Mouse (Mus musculus) liver (tissue): ENCODE data around the gene Prps1.
A peak's percentile ranks its signal among the peaks of the same experiment; 100 is the strongest.
"Not testable (repeated sequence)": the region's sequence is repeated elsewhere in the genome, so short reads cannot be mapped to it uniquely, and the experiment has no call there.

ENCODE experiments used
- DNase-seq: peaks from one replicate; pipeline ENCODE4 v3.0.0-alpha.2; 2020; ENCODE audit warnings: mixed read lengths

Prps1 gene

GRCm38 (mm10) chrX:140456279-140456731, at the start of gene Prps1:
Prps1 (plus strand) TSS chrX:140456613.
- DNase-seq = peak; percentile 89

GRCm38 (mm10) chrX:140407593-140407992, 48.8 kb upstream of the Prps1 start:
- DNase-seq = no peak

DNA sequence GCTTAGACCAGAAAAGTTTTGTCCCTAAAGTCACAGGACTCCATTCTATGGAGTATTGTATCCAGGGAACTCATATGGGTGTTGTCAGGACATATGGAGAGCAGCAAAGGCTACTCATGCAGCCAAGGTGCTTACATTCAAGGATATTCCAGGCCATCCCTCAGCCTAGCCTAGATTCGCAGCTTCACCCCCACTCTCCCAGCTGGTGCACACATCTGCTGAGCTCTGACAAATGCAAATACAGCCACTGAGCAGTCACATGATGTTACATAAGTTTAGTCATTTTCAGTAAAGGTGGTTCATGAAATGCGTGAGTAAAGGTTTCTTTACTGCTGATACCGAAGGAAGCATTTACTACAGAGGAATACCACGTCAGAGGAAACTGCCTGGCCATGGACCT, 37.9 kb upstream of the Prps1 start:
- no peak for DNase-seq

GRCm38 (mm10) chrX:140427124-140427523, 29.3 kb upstream of the Prps1 start:
- DNase-seq = no peak

DNA sequence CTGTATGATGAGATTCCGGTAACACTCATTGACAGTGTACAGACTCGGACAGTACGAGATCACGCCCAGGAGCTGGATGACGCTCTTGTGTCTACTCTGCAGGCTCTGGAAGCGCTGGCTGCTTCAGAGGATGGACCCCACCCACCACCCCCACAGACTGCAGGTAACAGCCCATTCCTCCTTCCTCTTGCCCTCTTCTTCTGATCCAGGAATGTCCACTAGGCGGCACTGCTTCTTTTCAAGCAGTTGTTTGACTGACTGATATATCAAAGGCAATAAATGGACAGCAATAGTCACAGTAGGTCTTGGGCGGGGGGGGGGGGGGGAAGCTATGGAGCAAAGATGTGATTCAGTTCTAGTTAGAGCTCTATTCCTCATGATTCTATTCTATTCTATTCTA, 28.2 kb upstream of the Prps1 start:
- no peak for DNase-seq

- DNase-seq = no peak
These were observed 26.4 kb upstream of the Prps1 start for GRCm38 (mm10) chrX:140429985-140430384.

DNA sequence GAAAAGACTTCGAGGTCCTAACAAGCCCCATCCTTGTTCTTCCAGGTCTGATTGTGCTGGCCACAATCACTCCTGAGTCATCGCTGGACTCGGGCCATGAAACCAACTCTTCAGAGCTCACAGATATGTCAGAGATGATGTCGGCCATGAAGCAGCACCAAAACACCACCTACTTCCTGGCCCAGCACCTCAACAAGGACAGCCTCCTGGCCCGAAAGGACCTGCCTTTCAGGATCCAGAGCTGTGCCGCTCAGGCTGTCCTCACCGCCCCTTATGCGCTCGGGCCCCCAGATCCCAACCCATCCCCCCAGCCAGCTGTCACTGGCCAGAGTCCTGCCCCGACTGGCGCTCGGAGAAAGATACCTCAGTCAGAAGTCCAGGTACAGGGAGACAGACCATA, 25.9 kb upstream of the Prps1 start:
- DNase-seq = no peak

DNA sequence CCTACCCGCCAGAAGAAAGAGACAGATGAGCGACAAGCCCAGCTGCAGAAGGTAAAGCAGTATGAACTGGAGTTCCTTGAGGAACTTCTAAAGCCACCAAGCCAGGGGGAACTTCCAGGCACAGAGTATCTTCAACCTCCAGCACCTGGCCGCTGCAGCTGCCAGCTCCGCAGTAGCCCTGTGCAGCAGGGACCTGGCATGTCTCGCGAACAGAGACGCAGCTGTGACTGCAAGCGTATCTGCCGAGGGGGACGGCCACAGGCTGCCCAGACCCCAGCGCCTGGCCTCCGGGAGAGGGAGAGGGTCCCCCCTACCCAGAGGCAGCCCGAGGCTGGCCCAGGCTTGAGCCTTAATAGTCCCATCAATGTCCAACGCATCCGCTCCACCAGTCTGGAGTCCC, 24.4 kb upstream of the Prps1 start:
- no peak for DNase-seq

DNA sequence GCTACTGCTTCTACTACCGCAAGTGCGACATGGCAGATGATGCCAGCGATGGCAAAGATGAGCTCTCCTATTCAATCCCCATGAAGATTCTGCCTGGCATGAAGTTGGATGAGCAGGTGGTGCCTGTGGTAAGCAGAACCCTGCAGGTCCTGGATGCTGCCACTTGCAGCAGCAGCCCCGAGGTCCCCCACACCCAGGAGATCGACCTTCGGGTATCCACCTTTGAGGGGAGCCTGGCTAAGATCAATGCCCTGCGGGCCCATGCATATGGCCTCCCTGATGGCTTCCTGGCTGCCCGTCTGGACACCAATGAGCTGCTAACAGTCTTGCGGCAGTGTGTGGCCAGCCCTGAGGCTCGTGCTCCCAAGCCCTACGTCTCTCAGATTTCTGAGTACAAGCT, 23.6 kb upstream of the Prps1 start:
- DNase-seq = no peak

- DNase-seq = no peak
These were observed 18.5 kb upstream of the Prps1 start for GRCm38 (mm10) chrX:140437906-140438305.

- DNase-seq = no peak
These were observed 10.9 kb upstream of the Prps1 start for GRCm38 (mm10) chrX:140445551-140445950.

DNA sequence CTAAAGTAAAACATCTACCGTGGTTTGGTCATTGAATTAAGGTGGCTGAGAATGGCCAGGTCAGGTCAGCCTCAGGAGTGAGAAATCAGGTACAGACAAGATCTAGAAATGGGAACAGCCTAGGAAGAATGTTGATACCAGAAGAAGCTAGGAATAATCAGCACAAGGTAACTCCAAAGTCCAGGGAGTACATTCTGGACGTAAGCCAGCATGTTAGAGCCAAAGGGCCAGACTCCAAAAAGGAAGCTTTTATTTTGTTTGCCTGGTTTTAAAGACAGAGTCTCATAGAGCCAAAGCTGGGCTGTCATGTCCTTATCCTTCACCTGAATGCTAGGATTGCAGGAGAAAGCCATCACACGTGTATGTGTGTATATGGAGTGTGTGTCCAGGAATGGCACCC, 6.3 kb upstream of the Prps1 start:
- DNase-seq = no peak

- peak; percentile 22 for DNase-seq
These were observed 508 bp downstream of the Prps1 start for GRCm38 (mm10) chrX:140456751-140457491.

DNA sequence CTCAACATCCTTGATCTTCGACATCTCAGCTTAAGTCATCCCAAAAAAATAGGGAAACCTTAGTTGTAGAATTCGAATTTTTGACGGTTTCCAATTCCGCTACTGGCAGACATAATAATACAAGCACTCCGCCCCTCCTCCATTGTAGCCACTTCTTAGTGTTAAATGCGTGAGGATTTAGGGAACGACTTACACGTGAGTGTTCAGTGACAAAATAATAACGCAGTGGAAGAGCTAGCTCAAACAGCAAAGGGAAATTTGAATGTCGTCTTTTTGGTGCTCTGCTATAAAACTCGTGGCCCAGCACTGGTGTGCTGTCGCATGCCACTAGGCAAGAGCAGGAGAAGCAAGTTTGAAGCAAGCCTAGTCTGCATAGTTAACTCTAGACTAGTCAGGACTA, 1.1 kb downstream of the Prps1 start:
- DNase-seq = no peak

- no peak for DNase-seq
These were observed 21.8 kb downstream of the Prps1 start for GRCm38 (mm10) chrX:140478231-140478630.

- peak; percentile 43 for DNase-seq
These were observed 22.8 kb downstream of the Prps1 start for GRCm38 (mm10) chrX:140479171-140479570.

GRCm38 (mm10) chrX:140489174-140489573, 32.8 kb downstream of the Prps1 start:
- DNase-seq = no peak

DNA sequence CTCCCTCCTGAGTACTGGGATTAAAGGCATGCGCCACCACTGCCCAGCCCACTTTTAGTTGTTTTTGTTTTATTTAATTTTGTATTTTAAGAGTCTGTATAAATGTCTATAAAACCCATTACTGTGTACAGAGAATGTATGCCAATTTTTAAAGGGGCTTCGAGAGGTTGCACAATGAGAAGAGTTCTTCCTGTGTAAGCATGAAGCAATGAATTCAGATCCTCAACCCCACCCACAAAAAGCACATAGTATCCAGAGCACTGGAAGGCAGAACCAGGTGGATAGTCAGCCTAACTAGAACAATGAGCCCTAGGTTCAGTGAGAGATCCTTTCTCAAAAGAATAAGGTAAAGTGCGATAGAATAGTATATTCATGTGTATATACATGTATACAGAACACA, 33.8 kb downstream of the Prps1 start:
- no peak for DNase-seq

DNA sequence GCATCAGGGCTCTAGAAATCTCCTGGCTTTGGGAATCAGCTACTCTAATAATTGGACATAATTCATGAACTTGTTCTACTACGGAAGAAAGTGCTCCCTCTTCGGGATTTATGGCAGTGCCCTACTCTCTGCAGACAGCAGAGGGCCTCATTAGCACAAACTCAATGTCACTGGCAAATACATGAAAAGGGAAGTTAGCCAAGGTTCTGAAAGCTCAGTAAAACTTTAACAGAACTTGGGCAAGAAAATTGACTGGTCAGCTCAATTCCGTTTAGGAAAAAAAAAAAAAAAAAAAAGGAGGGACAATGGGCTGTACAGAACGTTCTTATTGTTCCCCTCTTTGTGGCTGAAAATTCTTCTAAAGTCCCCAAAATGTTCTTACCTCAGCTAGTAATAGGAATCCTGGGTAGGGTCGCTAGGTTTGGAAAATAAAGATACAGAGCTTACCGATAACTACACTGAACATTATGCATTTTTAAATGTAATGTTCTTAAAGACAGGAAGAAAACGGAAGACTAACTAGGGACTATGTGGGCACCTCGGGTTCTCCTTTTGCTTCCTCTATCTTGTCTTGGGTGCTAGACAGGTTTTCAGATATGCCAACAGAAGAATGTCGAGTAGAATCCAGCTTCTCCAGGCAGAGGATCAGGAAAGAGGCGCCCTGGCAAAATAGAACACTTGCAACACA, 35.6 kb downstream of the Prps1 start:
- DNase-seq = peak; percentile 11

DNA sequence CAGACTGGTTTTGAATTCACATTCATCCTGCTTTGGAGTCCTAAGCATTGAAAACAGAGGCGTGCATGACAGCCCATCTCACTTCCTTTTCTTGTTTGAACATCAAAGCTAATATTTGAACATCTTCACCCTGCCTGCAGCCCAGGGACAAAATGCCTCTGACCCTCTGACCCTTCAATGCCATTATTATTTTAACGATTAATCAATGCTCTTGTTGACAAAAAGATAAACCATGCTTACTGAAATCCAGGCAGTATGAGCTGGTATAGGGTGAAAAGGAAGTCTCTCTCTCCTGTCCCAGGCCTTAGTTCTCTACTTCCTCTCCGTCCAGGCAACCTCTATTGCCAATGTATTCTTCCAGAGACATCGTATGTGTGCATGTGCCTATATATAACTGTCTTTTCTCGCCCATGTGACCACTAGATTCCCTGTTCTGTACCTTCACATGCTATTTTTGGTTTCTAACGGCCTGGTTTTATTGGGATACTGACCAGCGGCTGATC, 37.2 kb downstream of the Prps1 start:
- DNase-seq = no peak

DNA sequence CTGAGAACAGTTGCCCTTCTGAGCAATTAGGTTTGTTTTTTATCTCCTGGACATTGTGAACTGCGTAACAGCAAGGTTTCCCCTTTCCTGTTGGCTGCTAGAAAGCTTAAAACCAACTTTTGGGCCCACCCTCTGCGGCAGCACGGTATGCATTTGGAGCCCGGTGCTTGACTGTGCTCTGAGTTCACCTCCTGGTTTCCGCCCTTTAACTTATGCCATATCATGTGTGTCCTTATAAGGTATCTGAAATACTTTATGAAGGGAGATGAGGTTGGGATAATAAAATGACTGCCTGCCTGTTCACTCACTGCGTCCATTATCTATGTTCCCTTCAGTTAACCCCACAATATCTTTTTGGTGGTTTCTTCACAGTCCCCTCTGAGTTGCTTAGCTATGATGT, 37.8 kb downstream of the Prps1 start:
- DNase-seq = no peak

GRCm38 (mm10) chrX:140498431-140498830, 42.0 kb downstream of the Prps1 start:
- not testable (repeated sequence) for DNase-seq

DNA sequence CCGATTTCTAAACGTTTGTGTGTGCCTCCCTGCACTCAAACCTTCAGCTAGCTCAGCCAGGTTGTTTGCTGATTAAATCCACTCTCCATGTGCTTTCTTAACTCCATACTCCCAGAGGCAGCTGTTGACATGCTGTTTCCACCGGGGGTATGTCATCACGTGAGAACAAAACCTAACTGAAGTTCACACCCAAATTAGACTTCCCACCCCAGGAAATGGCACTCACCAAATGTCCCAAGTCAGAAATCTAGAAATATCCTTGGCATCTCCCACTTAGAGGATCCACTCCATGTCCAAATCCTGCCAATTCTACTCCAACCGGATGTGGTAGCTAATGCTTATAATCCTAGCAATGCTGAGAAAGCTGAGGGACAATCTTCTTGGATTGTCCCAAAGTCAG, 43.9 kb downstream of the Prps1 start:
- DNase-seq = no peak
